Mouse (Mus musculus) brain, adult 2 months (tissue): ENCODE measurements around the gene Ykt6.

Experiments
- DNase-seq: peaks from one replicate; pipeline ENCODE4 v3.0.0; 2011; ENCODE audit warnings: low read depth, low spot score

The Ykt6 gene

DNA sequence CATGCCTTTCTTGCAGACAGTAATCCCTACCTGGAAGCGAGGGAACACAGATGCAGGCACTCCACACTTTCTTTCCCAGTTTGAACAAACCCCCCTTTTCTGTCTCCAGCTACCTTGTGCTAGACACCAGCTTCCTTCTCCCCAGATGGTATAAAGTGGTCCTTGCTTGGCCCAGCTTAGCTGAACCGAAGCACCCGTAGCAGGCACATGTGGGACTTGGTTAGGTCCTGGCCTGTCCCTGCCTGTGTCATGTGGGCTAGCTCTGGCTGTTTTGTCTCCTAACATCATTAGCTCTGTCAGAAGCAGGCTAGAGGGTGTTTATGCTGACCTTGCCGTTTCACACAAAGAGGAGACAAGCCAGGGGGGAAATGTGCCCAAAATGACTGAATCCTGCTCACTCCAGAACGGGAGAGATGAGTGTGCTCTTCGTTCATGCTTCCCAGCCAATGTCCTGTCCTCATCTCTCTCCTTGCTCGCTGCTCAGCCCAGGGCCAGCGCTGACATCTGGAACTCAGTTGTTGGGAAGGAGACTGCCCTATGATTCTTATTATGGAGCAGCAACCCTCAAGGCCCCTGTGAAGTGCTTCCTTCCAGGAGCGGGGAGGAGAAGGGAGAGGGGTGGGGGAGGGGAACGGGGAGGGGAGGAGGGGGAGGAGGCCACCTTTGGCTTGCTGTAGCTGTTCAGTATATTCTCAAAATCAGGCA is 6.8 kb upstream of the Ykt6 start:
- no peak for DNase-seq

DNA sequence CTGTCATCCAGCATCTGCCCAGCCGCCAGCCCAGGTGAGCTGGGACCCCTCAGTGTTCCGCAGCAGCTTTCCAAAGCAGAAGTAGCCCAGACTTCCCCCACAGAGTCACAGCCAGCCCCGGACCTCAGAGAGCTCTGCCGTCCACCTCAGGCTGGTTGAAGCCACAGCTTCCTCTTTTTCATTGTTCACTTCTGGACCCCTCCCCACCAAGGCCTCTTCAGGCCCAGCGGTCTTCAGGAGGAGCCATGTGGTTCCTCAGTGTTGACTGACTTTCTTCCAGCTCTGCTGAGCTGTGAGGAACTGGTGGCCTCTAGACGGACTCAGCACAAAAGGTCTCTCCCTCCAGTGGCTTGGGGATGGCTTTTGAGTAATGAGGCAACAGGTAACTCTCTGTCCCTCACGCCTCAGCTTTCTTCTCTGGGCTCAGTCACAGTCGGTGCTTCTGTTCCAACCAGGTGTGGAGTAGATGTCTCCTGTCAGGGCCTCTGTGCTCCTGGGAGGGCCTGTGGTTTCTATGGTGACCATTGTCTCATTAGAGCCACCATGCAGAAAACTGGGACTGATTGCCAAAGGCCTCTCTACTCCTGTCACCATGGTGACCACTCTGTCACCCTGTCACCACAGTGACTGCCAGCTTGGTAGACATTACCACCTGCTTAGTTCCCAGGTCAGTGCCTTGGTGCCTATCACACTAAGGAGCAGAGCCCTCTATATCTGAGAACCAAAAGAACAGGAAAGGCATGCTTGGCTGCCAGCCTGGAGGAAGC is 5.7 kb upstream of the Ykt6 start, which contains the start of gene Gck:
Gene Gck, minus strand, starts transcription at position 496 of the 767 bp plus-strand sequence.
- DNase-seq, result peak; percentile 45

DNA sequence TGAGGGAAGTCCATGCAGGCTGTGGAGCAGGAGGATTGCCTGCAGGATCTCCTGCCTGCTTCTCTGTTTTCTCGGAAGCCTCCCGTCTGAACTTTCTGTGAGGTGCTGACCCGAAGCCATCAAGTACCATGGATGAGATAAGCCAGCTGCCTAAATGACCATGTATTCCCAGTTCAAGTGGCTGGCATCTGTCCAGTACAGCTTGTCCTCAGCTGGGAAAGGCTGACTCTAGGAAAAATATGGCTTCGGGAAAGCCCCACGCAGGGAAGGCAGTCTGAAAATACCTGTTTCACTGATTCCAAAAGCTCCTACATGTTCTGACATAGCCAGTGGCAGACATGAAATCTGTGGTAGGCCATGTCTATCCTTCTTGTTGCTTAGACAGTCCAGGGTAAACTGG is 3.0 kb upstream of the Ykt6 start:
- DNase-seq, result no peak

DNA sequence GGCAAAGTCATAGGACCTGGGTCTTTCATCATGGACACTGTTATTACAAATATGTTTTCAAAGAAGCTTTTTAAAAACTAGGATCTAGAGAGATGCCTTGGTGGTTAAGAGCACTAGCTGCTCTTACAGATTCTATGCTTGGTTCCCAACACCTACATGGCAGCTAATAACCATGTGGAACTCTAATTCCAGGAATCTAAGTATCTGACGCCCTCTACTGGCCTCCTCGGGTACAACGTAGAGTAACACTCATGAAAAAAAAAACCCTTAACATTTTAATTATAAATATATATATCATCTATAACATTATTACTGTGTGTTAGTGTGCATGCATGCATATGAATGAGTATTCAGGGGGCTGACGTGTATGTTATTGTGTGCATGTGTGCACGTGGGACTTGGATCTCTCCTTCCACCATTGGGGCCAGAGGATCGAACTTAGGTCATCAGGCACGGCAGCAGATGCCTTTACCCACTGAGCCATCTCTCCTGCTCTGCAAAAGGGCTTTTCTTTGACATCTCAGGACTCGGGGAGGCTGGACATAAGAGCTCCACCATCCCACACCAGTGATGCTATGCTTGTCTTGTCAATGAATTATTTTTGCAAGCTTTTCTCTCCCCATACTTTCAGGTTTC is 2.2 kb upstream of the Ykt6 start:
- peak; percentile 62 for DNase-seq

DNA sequence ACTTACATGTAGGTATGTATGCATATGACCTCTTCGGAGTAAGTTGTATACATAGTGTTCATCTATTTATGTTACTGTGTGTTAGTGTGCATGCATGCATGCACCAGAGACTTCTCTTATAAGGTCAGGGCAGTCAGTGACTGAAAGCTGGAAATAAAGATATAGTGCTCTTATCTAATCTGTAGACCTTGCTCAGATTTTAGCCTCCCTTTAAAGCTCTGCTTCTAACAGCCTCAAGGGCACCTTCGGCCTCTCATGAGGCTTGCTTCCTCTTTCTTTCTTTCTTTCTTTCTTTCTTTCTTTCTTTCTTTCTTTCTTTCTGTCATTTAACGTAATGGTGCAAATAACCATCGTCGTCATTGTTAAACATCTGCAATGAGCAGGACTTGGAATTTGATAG is 1.1 kb upstream of the Ykt6 start:
- DNase-seq, result no peak

DNA sequence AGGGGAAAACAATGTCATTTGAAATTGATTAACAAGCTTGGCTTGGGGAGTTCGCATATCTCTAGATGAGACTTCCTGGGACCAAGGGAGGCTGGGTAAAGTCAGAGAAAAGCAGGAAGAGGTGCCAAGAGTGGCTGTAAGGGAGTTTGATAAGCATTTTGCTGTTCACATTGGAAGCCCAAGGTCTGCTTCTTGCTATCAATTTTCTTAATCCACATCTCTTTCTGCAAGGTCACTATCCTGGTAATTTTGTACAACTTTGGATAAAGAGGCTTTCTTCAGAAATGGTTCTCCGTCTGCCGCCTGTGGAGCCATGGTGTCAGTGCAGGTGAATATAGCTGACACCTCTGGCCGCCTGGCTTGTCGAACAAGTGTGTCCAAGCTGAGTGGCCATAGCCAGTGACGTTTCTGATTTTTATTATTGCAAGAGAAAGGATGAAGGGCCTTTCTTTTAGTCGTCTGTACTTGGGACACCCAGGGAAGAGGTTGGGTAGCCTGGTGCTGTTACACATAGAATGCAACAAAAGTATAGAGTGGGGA is 458 bp upstream of the Ykt6 start:
- DNase-seq, result peak; percentile 78

DNA sequence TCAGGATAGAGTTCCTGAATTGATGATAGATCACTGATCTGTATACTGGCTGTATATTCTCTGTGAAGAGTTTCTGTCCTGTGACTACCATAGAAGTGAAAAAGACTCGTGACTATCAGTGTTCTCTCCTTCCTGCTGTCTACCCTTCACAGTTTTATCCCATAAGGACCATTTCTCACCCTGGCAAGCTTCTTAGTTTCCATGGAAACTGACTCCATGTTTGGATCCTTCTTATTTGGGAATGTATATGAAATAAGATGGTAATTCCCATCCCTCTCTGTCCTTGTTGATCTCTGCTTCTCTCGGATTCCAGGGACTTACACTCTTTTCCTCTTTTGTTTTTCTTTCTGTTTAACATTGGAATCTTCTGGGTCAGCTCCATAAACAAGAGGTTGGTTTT is 4.6 kb downstream of the Ykt6 start:
- peak; percentile 71 for DNase-seq

DNA sequence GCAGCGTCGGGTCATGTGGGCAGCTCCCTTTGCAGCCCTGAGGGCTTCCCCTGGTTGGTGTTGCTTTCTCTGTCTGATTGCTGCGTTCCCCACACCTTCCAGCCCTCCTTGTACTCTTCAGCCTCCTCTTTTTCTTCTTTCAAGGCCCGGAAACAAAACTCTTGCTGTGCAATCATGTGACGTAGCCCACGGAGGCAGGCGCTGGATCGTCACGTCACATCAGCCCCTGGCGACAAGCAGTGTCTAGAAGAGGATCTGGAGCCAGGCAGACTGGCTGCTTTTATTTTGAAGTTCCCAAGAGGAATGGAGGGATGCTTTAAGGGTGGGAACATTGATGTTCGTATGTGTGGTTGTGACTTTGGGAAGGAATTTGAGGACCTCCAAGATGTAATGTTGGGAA is 10.4 kb downstream of the Ykt6 start:
- DNase-seq, result peak; percentile 66

DNA sequence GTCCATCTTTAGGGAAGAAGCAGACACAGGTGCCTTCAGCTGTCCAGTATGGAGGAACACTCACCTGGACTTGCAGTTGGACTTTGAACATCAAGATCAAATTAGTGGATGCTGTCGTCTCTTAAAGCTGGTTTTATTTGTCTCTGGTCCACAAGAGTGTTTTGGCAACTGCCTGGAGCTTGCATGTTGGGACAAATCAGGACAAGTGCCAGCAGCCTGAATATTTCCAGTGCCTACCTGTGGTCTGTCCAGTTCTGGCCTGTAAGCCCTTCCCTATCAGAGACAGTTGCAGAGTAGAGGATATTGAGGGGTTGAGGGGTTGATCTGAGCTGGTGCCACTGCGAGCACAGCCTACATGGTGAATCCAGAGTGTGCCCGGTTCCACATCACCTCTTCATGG is 11.3 kb downstream of the Ykt6 start:
- DNase-seq, result no peak

DNA sequence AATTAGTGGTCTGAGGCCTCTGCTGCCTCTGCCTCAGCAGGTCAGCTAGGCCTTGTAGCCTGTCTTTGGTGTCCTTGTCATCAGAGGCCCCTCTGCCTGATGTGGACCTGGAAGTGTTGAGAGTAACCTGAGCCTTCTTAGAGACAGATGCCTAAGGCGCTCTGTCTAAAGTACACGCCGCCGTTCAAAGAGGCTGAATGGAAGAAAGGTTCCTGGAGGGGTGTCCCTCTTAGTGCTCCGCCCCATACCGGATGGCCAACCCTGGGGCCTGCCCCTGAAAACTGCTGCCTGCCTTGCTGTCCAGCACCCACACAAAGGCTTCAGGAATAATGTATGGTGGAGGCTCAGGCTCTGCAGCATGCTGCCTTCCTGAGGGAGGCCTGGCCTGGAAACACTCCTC is 12.7 kb downstream of the Ykt6 start:
- DNase-seq, result no peak

DNA sequence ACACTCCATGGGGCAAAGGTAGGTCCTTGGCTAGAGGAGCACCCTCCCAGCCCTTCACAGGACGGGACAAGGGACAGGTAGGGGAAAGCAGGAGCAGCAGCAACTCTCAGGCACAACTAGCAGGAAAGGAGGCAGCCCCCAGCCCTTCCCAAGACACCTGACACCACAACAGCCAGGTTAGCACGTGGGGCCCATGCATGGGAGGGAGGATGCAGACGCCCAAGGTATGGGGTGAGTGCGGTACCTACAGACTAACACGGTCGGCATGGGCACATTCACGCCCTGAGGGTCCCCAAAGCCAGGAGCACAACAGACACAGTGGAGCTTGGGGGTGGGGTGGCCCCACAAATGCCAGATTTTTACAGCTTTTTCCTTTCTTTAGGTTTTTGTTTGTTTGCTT is 15.7 kb downstream of the Ykt6 start:
- no peak for DNase-seq

DNA sequence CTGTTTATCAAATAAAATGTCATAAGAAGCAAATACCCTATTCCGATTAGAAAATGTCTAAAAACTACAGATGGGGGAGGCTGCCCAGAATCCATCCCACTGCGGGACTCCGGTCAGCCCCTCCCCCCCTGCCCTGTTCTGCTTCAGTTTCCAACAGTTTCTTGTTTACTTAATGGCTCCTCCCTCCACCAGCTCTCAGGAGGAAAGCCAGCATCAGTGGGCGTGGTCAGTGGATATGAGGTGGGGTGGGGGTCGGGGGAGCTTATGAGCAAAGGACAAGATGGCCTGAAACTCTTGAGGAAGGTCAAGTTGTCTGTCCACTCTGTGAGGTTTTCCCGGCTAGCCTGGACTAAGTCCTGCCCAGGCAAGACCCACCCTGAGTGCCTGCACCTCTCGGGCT is 17.7 kb downstream of the Ykt6 start:
- no peak for DNase-seq

DNA sequence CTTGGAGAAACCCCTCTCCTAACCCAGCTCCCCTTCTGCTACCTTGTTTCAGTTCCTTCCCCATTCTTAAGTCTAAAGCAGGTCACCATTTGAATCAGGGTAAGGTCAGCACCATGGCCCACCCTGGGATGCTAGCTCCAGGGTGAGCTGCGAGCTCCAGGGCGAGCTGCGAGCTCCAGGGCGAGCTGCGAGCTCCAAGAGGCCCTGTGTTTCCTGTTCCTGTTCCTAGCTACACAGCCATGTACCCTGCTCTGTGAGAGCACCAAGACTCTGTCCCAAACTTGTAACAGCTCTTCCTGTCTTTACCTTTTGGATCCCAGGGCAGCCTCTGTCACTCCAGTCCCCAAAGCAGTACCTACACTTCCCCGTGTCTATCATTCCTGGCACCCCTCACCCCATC is 18.6 kb downstream of the Ykt6 start:
- no peak for DNase-seq

DNA sequence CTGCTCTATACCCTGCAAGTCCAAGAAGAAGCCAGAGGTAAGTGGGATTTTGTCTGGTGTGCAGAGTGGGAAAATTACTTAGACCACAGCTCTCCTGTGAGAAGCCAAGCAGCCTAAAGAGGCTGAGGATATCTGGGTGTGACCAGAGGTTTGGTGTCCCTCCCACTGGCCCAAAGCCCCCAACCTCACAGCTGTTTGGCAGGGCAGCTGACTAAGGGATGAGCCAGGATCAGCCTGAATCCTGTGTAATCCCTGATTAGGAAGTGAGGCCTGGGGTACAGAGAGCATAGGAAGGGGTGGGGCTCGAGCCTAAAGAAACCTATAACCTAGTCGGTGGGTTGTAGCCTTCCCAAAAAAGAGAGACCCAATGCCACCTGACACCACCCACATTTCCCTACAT is 19.6 kb downstream of the Ykt6 start:
- DNase-seq, result no peak

DNA sequence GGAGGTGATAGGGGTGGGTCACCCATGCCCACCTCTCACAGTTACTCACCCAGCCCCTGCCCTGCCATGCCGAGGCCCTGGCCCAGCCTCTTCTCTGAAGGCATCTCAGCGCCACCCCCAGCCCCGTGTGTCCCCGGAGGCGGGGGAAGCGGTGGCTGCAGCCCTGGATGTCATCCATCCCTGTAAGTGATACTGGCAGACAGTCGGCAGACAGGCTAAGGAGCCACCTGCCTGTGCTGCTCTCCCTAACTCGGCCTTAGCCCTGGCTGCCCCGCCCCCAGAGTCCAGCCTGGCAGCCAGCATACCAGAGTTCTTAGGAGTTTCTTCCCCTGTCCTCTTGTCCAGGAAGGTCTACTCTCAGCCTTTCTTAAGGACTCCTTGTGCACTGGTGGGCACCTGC is 20.6 kb downstream of the Ykt6 start:
- peak; percentile 61 for DNase-seq

DNA sequence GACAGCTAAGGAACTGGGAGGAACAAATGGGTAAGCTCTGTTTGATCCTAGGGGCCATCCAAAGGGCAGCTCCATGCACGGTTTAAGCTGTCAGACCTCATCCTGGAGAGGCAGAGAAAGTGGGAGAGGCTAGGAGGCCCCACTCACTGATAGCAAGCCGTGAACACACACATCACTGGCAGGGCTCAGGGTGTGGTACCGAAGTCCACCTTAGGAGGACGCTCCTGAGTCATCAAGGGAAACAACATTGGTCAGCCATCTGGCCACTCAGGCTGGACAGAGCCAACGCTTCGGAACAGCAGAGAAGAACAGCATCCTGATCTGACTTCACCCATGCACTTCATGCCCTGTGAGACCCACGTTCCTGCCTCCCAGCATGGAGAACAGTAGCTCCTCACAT is 23.6 kb downstream of the Ykt6 start:
- DNase-seq, result no peak

DNA sequence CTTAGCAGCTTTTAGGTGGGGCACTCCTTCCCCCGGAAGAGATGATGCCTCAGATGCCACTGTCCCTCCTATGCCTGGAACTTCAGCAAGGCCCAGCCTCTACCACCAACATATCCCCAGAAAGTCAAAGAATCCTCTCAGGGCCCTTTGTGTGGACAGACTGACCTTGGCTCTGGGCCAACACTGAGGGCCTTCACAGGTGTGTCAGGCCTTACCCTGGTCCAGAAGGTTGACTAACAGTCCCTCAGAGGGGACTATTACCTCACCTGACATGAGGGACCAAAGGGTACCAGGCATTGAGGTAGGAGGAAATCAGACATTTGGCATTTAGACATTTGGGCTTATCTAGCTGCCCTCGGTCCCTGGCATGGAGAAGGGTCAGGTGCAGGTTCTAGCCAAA is 24.6 kb downstream of the Ykt6 start:
- DNase-seq, result no peak

DNA sequence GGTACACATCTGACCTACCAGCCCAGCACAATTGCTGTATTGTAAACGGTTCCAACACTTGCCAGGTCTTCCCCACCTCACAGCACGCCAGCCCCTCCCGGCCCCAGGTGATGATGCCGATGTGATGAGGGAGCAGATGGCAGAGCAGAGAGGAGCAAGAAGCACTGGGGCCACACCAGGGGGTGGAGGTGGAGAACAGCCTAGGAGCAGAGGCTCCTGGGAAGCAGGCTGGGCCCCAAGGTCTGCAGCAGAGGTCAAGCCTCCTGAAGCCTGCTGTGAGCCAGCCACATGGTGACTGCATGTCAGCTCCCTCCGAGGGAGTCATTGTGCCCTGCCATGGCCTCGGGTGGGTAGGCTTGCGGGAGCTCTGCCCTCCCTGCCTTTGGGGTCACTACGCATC is 25.1 kb downstream of the Ykt6 start:
- DNase-seq, result no peak

DNA sequence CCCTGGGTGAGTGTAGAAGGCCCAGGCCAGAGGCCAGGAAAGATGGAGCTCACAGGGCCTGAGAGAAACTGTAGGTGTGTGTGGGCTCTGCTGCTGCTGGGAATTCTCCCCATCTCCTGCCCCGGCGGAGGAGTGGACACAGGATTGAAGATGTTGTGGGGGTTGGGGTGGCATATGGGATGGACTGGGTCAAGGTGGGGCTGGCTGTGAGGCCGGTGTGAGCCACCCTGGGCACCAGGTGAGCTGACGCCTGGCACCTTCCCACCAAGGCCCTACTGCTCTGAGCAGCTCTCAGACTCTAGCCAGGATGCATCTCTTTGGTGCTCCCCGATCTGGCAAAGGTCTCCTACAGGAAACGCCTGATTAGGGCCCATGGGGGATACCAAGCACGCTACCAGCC is 25.8 kb downstream of the Ykt6 start:
- no peak for DNase-seq

DNA sequence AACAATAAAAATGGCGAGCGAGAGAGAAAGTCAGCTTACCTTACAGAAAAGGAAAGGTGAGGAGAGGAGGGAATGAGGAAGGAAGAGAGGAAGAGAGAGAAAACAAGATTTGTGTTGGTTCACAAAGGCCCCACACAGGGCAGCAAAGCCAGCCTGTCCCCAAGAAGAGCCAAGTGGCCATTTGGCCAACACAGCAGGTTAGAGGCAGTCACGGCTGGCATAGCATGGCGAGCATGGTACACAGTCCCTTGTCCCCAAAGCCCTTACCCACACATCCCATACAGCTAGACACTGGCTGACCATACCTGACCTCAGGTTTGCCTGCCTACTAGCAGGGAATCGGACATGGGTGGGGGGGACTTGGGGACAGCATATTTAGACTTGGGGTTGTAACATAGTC is 28.1 kb downstream of the Ykt6 start:
- DNase-seq, result peak; percentile 90

DNA sequence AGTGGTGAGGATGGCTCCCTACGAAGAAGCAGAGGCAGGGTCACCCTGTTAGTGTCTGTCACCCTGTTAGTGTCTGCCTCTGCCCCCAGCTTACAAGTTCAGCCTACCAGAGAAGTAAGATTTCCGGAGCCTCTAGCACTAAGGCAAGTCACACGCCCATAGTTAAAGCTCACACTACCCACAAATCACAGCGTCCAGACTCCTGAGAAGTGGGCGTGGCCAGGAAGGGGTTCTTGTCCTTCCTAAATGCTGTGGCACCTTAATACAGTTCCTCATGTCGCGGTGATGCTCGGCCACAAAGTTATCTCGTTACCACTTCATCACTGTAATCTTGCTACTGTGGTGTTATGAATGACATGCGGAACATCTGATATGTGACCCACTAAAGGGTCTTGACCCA is 32.6 kb downstream of the Ykt6 start:
- no peak for DNase-seq

DNA sequence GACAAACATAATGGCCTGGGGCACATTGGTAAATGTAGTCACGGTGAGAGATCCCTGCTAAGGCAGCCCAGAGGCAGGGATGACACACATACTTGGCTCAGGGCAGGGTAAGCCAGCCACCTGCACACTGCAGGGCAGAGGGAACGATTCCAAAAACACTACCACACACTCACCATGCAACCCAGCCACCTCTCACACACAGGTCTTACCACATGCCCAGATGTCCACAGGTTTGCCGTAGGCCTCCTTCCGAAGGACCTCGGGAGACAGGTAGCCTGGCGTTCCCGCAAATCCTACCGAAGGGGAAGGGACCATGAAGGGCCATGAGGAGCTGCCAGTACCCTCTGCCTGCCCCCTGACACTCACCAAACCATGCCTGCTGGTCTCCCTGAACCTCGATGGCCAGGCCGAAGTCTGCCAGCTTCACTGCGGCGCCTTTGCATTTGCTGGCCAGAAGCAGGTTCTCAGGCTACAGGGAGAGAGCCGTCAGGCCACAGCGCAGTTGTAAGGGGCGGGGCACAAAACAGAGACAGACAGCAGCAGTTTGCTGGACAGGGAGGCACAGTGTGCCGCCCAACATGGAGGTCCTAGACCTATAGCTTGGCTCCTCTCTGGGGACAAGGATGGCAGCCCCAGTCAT is 34.6 kb downstream of the Ykt6 start:
- DNase-seq, result peak; percentile 77
